Mouse (Mus musculus) left cerebral cortex, adult 18-20 months (tissue): ENCODE measurements around the gene Dedd2. TPM values are rescaled to one million over a fixed set of nuclear protein-coding genes. Genes with fewer than 3 reads are reported as not detected.
"Not testable (repeated sequence)": the region's sequence is repeated elsewhere in the genome, so short reads cannot be mapped to it uniquely, and the experiment has no call there.

ENCODE experiments used
- DNase-seq, 2 experiments: peaks; one replicate each; pipeline ENCODE4 v3.0.0; 2021 to 2022; ENCODE audit warnings: low spot score in 2 of 2, mixed read lengths in 1 of 2
- long read RNA-seq, 2 experiments: library from polyadenylated mRNA; stranded (forward); transcript quantifications; one replicate each; pipeline ENCODE4 v2.0.0; 2021
- total RNA-seq, 2 experiments: library from RNA; stranded (reverse); gene quantifications; 2 replicates each; pipeline ENCODE4 v1.2.3; 2021

Gene Dedd2
- total RNA-seq = 10 to 100 TPM; 24.2 to 26.7 TPM
- long read RNA-seq, experiment 1, full-length matches to known transcripts = 19 of 42 reads
- long read RNA-seq, experiment 1, partial matches to known transcripts = 4 of 42 reads
- long read RNA-seq, experiment 1, other reads (novel, unspliced or antisense) = 19 of 42 reads
- long read RNA-seq, experiment 2, full-length matches to known transcripts = 11 of 33 reads
- long read RNA-seq, experiment 2, partial matches to known transcripts = 6 of 33 reads
- long read RNA-seq, experiment 2, other reads (novel, unspliced or antisense) = 16 of 33 reads

DNA sequence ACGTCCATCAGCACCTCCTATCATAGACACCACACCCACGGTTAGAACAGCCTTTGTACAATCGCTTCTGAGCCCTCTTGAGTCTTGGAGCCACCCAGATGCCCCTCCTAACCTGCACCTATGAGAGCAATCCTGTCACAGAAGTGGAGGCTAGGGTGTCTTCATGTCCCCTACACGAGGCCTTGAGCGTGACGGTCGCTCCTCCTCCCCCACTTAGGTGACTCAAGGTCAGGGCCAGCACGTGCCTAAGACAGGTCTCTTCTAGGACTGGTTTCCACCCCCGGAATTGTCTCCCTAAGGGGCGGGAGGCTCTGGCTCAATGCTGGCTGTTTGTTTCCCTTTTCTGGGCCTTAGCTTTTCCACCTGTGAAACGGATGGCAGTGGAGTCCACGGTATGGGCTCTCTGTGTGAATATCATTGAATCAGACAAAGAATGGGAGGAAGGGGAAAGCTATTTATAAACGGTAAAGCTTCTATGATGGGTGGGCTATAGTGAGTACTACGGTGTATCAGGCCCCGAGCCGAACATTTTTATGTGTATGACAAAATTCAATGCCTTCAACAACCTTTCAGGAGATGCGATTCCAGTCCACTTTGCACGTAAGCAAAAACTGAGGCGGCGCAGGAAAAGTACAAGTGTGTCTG lies at the start of gene Dedd2:
Gene Dedd2 (minus strand): TSS at position 159 of the 645 bp plus-strand sequence.
- no peak for DNase-seq

DNA sequence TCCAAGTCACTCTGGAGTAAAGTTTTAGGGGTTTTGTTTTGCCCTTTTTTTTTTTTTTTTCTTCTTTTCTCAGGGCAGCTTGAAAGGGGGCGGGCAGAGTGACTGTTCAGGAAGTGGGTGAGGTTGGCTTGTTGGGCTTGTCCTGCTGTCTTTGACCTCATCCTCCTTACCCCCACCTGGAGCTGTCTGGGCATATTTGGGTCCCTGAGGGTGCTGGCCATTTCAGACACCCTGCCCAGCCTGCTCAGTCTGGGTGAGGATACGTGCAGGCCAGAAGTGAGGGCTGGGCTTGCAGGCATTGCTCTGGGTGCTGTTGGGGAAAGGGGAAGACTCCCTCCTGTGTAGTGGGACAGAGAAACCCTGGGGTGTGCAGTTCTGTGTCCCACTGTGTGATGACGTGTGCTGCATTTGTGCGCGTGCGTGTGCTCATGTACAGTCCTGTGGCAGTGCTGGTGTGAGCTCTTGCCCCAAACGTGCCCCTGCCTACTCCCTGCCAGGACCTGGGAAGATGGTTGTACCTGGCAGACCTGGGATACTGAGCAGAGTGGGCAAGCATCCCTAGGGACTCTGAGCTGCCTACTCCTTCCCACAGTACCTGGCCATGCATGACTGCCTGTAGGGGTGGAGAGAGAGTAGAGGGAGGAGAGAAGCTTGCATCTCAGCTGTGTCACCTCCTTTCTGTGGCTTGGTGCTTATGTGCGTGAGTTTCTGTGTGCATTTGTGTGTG lies 49.3 kb upstream of the Dedd2 start:
- no peak for DNase-seq

GRCm38 (mm10) chr7:25269029-25269428 lies 48.6 kb upstream of the Dedd2 start:
- DNase-seq = no peak

GRCm38 (mm10) chr7:25268588-25268987 lies 48.2 kb upstream of the Dedd2 start:
- no peak for DNase-seq

DNA sequence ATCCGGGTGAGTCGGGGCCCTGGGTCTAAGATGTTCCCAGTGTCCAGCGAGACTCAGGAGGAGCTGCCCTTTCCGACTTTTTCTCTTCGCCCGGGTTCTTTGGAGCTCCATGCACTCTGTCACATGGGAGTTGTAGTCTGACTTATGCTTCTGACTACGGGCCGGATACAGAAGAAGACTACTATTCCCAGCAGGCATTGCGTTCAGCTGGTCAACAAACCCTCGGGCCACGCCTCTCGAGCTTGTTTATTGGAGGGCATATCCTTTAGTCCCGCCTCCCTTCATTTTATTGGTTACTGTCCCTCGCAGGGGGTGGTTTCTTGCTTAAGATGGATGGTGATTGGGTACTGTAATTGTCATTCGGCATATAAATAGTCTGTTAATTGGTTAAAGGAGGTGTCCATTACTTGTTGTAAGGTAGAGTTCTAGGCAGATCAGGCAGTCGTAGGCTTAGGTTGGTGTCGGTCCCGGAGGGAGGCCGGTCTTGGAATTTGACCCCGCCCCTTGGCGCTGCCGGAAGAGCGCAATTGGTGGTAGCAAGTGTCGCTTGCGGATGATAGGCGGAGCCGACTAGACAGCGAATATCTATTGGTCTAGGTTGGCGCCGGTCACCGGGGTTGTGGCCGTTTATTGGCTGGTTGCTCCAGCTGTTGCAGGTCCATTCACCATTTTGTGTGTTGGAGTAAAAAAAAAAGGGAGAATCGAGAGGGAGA lies 47.5 kb upstream of the Dedd2 start:
- peak; percentile 96 to 99 for DNase-seq

- peak; percentile 98 to 99 for DNase-seq
Observed at GRCm38 (mm10) chr7:25267301-25267750, 46.9 kb upstream of the Dedd2 start, which contains the start of gene Cic. Gene Cic (plus strand): TSS chr7:25267704.

- DNase-seq = no peak
Observed at GRCm38 (mm10) chr7:25266180-25266962, 46.0 kb upstream of the Dedd2 start.

DNA sequence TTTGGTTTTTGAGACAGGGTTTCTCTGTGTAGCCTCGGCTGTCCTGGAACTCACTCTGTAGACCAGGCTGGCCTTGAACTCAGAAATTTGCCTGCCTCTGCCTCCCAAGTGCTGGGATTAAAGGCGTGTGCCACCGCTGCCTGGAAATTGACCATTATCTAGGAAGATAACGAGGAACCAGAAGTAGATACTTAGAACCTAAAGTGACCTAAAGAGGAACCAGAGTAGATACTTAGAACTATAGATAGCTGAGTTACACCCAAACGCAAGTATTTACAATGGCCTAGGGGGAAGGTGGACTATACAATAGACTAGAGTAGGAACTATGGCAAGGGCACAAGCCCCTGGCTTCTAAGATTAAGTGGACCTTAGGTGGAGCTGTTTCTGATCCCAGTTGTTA lies 45.3 kb upstream of the Dedd2 start:
- DNase-seq = not testable (repeated sequence)

DNA sequence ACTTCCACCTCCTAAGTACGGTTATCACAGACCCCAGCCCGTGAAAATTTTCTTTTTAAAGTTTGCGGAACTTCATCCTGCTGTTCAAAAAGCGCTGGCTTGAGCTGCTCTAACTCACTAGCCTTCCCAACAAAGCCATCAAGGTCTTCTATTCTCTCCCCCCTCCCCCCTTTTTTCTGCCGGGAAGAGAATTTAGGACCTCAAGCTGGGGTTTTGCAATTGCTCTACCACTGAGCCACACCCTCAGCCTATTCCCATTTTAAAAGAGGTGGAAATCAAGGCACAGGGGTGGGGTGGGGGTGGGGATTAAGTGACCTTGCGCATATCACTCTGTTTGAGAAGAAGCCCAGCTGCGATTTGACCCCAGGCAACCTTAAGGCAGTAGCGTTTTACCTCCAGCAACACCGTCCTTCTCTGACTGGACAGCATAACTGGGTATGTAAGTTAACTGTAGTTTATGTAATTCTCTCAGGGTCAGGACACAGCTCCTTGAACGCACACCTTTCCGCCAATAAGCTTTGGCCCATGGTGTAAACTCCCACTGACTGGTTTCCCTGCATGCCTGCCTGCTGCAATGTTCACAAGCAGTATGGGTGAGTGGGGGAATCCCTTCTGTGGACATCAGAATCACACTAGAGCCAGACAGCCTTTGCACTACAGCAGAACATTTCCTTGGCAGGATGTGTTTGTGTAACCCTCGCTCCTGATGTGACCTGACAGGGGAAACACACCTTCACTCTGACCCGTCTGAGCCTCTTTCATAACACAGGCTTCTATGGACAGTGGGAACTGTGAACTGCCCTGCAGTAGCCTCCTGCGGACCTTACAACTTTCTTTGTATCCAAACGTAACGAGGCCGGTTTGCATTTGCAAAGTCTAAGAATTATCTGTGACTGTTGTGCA lies 43.8 kb upstream of the Dedd2 start:
- no peak for DNase-seq

DNA sequence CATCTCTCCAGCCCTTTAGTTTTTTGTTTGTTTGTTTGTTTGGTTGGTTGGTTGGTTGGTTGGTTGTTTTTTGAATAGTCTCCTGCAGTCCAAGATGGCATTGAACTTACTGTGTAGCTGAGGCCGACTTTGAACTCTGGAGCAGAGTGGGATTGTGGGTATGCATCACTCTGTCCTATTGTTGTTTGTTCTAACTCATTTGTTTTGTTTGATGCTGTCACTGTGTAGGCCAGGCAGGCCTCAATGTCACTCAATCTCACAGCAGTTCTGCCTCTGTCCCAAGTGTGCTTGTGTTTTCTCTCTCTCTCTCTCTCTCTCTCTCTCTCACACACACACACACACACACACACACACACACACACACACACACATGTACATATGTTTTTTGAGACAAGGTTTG lies 41.5 kb upstream of the Dedd2 start:
- no peak for DNase-seq

GRCm38 (mm10) chr7:25251822-25252221 lies 31.4 kb upstream of the Dedd2 start:
- peak in 1 of 2 experiments; percentile 37 for DNase-seq

DNA sequence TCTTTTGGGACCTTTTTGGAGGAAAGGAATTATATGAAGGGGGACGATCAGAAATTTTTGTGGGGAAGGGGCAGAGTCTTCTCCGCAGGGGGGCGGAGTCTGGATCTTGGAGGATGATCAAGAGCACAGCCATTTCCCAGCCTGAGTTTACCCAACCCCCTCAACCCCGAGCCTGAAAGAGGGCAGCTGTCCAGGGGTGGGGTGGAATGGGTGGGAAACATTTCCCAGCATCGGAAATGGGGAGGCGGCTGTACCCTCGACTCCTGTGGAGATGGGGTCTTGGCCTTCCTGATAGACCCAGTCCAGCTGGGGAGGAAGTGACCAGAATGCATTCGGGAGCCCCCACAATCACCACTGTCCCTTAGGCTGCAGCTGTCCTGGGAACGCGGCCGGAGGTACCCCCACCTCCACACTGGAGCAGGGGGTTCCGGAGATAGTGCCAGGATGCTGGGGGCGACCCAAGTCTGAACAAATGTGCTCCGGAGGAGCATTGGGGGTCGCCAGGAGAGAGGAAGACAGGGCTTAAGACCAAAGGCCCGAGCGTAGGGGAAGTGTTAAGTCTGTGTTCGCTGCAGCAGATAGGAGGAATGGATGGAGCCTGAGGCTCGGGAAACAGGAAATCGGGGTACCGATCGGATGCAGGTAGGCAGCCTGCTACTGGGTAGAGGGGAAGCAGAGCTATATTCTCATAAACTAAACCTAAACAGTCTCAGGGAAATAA lies 30.8 kb upstream of the Dedd2 start:
- peak in 1 of 2 experiments; percentile 39 for DNase-seq

DNA sequence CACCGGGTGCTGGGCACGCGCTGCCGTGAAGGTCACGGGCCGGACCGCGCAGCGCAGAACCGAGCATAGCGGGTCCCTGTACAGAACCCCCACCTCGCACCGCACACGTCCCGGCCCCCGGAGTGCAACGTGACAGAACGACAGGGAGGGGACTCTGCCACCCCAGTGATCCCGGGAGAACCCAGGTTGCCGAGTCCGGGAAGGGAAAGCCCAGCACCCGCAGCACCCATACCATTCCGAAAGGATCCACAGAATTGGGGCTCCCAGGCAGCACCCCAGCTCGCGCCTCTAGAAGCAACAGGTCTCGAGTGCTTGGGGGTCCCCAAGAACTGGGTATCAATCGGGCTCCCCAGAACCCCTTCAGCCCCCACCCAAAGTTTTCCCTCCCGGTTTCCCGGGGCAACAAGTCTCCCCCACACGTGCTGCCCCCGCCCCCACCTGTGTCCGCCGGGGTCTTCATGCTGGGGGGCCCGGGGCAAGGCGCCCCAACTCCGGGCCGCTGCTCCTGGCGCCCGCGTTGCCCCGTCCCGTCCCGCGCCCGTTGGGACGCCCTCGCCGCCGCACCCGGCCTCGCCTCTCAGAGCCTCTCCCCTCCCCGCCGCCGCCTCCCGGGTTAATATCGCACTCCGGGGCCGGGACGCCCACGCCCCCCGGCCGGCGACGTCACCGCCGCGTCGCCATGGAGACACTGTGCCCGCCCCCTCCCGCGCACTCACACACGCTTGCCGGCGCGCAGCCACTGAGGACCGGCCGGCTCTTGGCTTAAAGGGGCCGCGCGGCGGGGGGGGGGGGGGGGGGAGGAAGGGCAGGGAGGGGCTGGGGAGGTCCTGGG lies 29.9 kb upstream of the Dedd2 start, which contains the start of gene Erf:
Gene Erf (minus strand): TSS at position 621 of the 832 bp plus-strand sequence.
- DNase-seq = peak; percentile 94 to 96

- DNase-seq = peak; percentile 57 to 71
Observed at GRCm38 (mm10) chr7:25249314-25250140, 29.1 kb upstream of the Dedd2 start.

GRCm38 (mm10) chr7:25248846-25249313 lies 28.5 kb upstream of the Dedd2 start:
- DNase-seq = no peak

DNA sequence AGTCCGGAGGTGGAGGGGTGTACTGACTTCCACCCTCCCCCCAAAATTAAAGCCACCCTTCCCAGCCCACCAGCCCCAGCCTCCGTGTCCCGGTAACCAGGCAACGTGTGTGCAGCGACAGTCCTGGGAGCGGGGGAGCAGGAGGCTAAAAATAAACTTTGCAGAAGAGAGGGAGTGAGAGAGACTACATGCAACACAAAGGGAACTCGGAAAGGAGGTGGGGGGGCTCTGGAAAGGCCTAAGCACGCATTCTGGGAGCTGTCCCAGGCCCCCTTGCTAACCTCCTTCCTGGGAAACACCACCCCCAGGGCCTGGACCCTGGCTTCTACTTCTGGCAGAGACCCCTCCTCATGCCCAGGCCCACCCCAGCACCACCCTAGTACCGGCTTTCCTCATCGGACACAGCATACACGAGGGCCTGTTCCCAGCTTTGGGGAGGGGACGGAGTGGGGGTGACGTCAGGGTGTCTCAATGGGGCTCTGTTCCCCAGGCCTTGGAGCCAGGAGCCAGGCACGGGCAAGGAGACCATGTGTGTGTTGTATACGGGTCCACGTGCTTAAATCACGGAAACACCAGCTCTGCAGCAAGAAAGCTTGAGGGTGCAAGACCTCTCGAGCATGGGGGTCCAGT lies 27.7 kb upstream of the Dedd2 start:
- DNase-seq = peak; percentile 74 to 85
